ENCODE assay signal across 8 mouse cellular contexts in the genomic region with DNA sequence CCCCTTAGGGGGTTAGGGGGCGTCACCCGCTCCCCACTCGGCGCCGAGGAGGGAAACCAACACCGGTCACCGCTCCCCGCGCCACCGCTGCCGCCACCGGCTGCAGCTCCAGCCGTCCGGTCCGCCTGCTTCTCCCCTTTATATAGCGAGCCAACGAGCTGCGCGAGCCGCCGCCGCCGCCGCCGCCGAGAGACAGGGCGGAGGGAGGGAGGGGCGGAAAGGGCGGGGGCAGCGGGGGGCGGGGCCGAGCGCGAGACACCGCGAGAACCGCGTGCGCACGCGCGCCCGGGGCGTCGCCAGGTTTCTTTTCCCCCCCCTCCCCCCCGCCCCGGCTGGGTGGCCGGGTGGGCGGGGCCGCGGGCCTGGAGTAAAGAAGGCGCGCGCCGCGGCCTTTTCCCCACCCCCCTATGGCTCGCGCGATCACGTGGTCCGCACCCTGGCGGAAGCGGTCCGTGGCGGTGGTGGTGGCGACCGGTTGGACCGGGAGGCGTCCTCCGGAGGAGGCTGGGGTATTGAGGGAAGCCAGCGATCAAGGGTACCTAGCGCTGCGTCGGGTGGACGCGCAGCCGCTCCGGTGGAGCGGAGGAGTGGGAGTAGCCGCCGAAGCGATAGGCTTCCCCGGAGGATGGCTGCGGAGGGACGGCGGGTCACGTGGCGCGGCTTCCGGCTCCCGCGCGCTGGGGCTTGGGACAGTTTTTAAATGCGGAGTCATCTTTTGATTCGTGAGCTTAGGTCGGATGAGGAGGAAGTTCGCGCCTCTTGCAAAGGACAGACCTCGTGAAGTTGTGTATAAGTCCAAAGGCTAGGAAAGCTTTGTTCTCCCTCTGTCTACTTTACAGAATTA. TPM values are rescaled to one million over a fixed set of nuclear protein-coding genes. Genes with fewer than 3 reads are reported as not detected.
DNase-seq lines count a peak whose midpoint lies in the region; ATAC-seq lines count a peak whose summit lies in the region.

A gene (minus strand): TSS at position 641 of the 844 bp plus-strand sequence.

- WGBS in hindbrain, embryonic 16.5 days, result under 1% methylated on average over 52 of the region's 99 CpGs
- WGBS in macrophage (ENCODE audit: missing documents), result 1% methylated on average over 72 of the region's 99 CpGs

- H3K9me3 ChIP-seq in hindbrain, embryonic 16.5 days (ENCODE audit: control insufficient read depth, low read length), result no peaks in the 10 kb centered on the region

- peaks cover 12% of the 10 kb centered on the region for H3K4me1 ChIP-seq in hindbrain, embryonic 16.5 days (ENCODE audit: control insufficient read depth, insufficient read depth, low read depth, low read length)

- no peaks in the 10 kb centered on the region for H3K27me3 ChIP-seq in hindbrain, embryonic 16.5 days (replicated peaks; ENCODE audit: control insufficient read depth, insufficient read depth, low read length)

- peak; percentile 94 for DNase-seq in T-cell, adult 2 months (ENCODE audit: low spot score)
- peak; percentile 94 to 95 for DNase-seq in cerebellum, postnatal 36 days
- DNase-seq in gastrocnemius, adult 18-20 months (ENCODE audit: low spot score), result peak; percentile 93
- peak; percentile 86 to 93 for DNase-seq in left cerebral cortex, adult 18-20 months (ENCODE audit: low spot score in 2 of 2)
- DNase-seq in right cerebral cortex, adult 18-20 months, result peak; percentile 94
- DNase-seq in urinary bladder, postnatal 10 days (ENCODE audit: low spot score), result peak; percentile 79

- H3K9ac ChIP-seq in hindbrain, embryonic 16.5 days (ENCODE audit: low read depth, low read length), result peak within 1 kb of the TSS; percentile 100

- peak within 1 kb of the TSS; percentile 65 for H3K4me2 ChIP-seq in hindbrain, embryonic 16.5 days (ENCODE audit: low read length)

- peak within 1 kb of the TSS; percentile 100 for H3K27ac ChIP-seq in hindbrain, embryonic 16.5 days (ENCODE audit: low read depth, low read length)
- H3K27ac ChIP-seq in macrophage, result peak within 1 kb of the TSS; percentile 98

- ATAC-seq in hindbrain, embryonic 16.5 days, result peak; percentile 86

- H3K4me3 ChIP-seq in hindbrain, embryonic 16.5 days (ENCODE audit: low read length), result peak within 1 kb of the TSS; percentile 75
- peak within 1 kb of the TSS; percentile 84 for H3K4me3 ChIP-seq in macrophage (ENCODE audit: inconsistent target)

- H3K79me2 ChIP-seq in macrophage (ENCODE audit: inconsistent target), result peaks cover 34% of the 10 kb centered on the region

- H3K36me3 ChIP-seq in hindbrain, embryonic 16.5 days (ENCODE audit: control insufficient read depth, insufficient read depth, low read length), result peaks cover 2% of the 10 kb centered on the region; the same call in 1 of the 2 replicates
- no peaks in the 10 kb centered on the region for H3K36me3 ChIP-seq in macrophage (ENCODE audit: inconsistent target)

RNA-seq across cellular contexts. Expression of the gene that starts here (rescaled TPM):
- 10 to 100 TPM; 23.2 to 26.4 TPM for total RNA-seq in gastrocnemius, adult 18-20 months (2021)
- polyA plus RNA-seq in hindbrain, embryonic 16.5 days (2015; fragmentation: Nextera tagmentation; extraction: Ambion mirVana), result 48.6 and 58.3 TPM in 2 replicates
- total RNA-seq in left cerebral cortex, adult 18-20 months (2021), result 10 to 100 TPM; 47.8 to 49.3 TPM
- 100 to 1,000 TPM in 12 of 26 experiments, 10 to 100 TPM in 14; 50.2 to 185 (median 97.3) TPM for total RNA-seq in macrophage (2018; cell fraction: chromatin; rRNA removed)
- 10 to 100 TPM; 53.8 to 87.8 (median 73.5) TPM for total RNA-seq in macrophage (2018; cell fraction: cytosol; rRNA removed)
- total RNA-seq in macrophage (2018; cell fraction: nucleus; rRNA removed), result 100 to 1,000 TPM in 2 of 26 experiments, 10 to 100 TPM in 24; 53.2 to 115 (median 85.2) TPM
- 25.3 to 34.3 TPM (median 28.7 TPM) in 3 replicates for polyA plus RNA-seq in macrophage (2018)

Comparison
In these comparisons a context has a peak if more than half of its experiments do, and no peak if none do; other contexts are left out.
1. Peak in every context shown above with its lines: DNase-seq, ATAC-seq, H3K4me3 ChIP-seq and H3K27ac ChIP-seq.